Mouse (Mus musculus): ENCODE results near the gene Wasf2. TPM values are rescaled to one million over a fixed set of nuclear protein-coding genes. Genes with fewer than 3 reads are reported as not detected.
"Not testable (repeated sequence)": the region's sequence is repeated elsewhere in the genome, so short reads cannot be mapped to it uniquely, and the experiment has no call there.

Wasf2 gene
- polyA plus RNA-seq, 1 experiment from 2014 or later = 109 TPM

DNA sequence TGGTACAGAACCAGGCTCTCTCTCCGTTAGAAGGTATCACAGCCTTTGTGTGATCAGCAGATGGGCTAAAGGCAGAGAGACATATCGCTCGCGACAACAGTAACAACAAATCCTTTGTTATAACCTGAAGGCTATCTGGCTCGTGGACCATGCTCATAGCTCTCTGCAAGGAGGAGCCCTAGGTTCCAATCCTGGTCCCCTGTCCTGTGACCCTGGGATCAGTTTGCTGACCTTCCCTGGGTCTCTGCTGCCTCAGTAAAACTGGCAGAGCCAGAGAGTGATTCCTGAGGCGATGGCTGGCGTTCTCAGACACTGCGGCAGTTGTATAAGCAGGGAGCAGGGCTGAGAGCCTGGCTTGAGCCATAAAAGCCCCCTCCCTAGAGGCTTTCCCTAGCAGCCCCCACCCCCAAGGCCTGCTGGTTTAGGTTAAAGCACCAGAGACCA, 40.0 kb upstream of the Wasf2 start:
- H3K4me2 ChIP-seq = peak overlapping the region; percentile 36
- H3K9me3 ChIP-seq (replicated peaks) = no peaks in the 10 kb centered on the region
- no peaks in the 10 kb centered on the region for H3K27me3 ChIP-seq
- no peak overlapping the region for H3K4me3 ChIP-seq (replicated peaks)
- H3K4me1 ChIP-seq = peaks cover 91% of the 10 kb centered on the region
- H3K36me3 ChIP-seq = no peaks in the 10 kb centered on the region
- 0 out of 2 replicates have a peak overlapping the region, but pooled peaks have one; percentile 1 for H3K9ac ChIP-seq
- WGBS = 26% methylated on average over 8 of the region's 8 CpGs
- peak overlapping the region; percentile 95 for H3K27ac ChIP-seq
- no peak for ATAC-seq (replicated peaks; ENCODE audit: low FRiP score)

DNA sequence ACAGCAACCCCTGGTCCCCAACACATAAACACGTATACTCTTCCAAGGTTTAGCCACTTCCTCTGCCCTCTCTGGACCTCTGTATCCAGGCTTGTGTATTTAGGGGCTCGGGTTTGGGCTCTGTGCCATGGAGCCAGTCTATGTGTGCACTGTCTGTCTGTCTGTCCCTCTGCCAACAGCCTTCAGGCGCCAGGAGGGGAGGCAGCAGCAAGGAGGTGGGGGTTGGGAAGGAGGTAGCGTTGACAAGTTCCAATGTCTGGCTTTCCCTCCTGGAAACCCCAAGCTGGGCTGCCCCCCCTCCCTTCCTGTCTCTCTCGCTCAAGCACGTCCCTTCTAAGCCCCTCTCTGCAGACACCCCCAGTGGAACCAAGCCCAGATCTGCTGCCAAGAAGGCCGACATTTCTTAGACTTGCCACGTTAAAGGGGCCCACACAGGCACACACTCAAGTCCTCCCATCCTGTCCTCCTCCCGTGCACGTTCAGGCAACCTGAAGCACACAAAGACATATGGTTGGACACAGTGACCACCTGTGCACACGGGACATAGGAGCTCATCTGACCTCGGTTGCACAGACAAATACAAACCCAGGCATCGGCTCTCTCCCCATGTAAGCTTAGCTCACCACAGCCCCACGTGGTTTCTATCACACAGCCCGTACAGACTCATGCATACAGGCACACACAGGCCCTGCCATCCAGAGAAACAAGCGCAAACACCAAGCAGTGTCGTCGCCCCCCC, 39.4 kb upstream of the Wasf2 start:
- 19% methylated on average over 18 of the region's 18 CpGs for WGBS
- H3K36me3 ChIP-seq = no peaks in the 10 kb centered on the region

DNA sequence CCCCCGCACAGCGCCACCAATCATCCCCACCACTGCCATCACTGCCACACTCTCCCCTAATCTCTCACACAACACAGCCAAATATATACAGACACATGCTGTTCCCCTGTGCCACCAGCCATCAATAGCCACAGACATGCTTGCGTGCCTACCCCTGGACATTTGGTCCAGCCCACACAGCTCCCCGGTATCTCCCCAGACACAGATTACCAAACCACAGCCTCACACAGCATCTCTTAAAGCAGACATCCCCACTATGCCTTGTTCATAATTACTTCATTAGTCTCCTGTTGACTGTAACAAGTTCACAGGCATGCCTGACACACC, 38.9 kb upstream of the Wasf2 start:
- Histone ChIP-seq H3K4me3 (replicated peaks) (no peak overlapping the region), H3K27ac (peak overlapping the region; percentile 95), H3K36me3 (no peaks in the 10 kb centered on the region), H3K9ac (no peak overlapping the region), H3K27me3 (no peaks in the 10 kb centered on the region), H3K4me1 (peaks cover 85% of the 10 kb centered on the region), H3K4me2 (no peak overlapping the region), H3K9me3 (replicated peaks) (no peaks in the 10 kb centered on the region)
- ATAC-seq (replicated peaks; ENCODE audit: low FRiP score) = no peak
- 70% methylated on average over 4 of the region's 4 CpGs for WGBS

More for the DNA sequence above, 39.4 kb upstream of the Wasf2 start:
- Histone ChIP-seq H3K27ac (peak overlapping the region; percentile 95), H3K4me3 (replicated peaks) (no peak overlapping the region), H3K9ac (0 out of 2 replicates have a peak overlapping the region, but pooled peaks have one; percentile 1), H3K9me3 (replicated peaks) (no peaks in the 10 kb centered on the region), H3K27me3 (no peaks in the 10 kb centered on the region), H3K4me2 (peak overlapping the region; percentile 36), H3K4me1 (peaks cover 90% of the 10 kb centered on the region)
- ATAC-seq (replicated peaks; ENCODE audit: low FRiP score) = no peak

DNA sequence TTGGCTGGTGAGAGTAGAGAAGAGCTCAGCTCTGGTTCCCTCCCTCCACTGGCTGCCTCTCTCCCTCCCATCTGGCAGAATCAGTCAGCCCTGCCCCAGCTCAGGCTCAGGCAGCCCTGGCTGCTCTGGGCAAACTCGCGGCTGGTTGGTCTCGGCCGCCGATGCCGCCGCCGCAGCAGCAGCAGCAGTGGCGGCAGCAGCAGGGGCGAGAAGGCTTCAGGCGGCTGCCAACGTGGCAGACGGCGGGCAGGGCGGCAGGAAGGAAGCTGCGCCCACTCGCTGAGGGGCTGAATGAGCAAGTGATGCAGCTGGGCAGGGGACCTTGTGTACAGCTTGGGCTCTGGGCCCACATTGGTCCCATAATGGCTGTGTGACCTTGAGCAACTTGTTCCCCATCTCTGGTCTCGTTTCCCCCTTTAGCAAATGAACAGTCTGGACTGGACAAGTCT, 37.8 kb upstream of the Wasf2 start:
- no peaks in the 10 kb centered on the region for H3K36me3 ChIP-seq
- WGBS = 8% methylated on average over 18 of the region's 18 CpGs
- no peaks in the 10 kb centered on the region for H3K27me3 ChIP-seq
- H3K4me3 ChIP-seq (replicated peaks) = 0 out of 2 replicates have a peak overlapping the region, but pooled peaks have one; percentile 16
- H3K4me2 ChIP-seq = peak overlapping the region; percentile 52
- peak overlapping the region; percentile 95 for H3K27ac ChIP-seq
- H3K4me1 ChIP-seq = peaks cover 74% of the 10 kb centered on the region
- peak; percentile 74 for ATAC-seq (replicated peaks; ENCODE audit: low FRiP score)
- no peaks in the 10 kb centered on the region for H3K9me3 ChIP-seq (replicated peaks)
- H3K9ac ChIP-seq = peak overlapping the region; percentile 35; the same call in 1 of the 2 replicates

DNA sequence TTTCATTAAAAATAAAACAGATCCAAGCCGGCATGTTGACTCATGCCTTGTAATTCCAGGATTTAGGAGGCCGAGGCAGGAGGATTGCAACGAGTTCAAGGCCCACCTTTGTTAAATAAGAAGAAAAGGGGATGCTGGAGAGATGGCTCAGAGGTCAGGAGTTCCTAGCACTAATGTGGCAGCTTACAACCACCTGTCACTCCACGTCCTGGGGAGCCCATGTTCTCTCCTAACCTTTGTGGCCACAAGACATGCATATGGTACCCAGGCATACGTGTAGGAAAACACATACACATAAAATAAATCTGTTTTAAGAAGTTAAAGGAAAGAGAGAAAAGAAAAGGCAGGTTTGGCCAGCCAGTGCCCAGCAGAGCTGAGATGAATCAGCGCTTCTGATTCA, 37.2 kb upstream of the Wasf2 start:
- Histone ChIP-seq H3K9me3 (replicated peaks) (no peaks in the 10 kb centered on the region), H3K36me3 (no peaks in the 10 kb centered on the region), H3K4me3 (replicated peaks) (no peak overlapping the region), H3K9ac (no peak overlapping the region), H3K4me1 (peaks cover 69% of the 10 kb centered on the region), H3K27ac (peak overlapping the region; percentile 95), H3K27me3 (no peaks in the 10 kb centered on the region), H3K4me2 (no peak overlapping the region)
- WGBS = 70% methylated on average over 6 of the region's 6 CpGs
- ATAC-seq (replicated peaks; ENCODE audit: low FRiP score) = no peak

DNA sequence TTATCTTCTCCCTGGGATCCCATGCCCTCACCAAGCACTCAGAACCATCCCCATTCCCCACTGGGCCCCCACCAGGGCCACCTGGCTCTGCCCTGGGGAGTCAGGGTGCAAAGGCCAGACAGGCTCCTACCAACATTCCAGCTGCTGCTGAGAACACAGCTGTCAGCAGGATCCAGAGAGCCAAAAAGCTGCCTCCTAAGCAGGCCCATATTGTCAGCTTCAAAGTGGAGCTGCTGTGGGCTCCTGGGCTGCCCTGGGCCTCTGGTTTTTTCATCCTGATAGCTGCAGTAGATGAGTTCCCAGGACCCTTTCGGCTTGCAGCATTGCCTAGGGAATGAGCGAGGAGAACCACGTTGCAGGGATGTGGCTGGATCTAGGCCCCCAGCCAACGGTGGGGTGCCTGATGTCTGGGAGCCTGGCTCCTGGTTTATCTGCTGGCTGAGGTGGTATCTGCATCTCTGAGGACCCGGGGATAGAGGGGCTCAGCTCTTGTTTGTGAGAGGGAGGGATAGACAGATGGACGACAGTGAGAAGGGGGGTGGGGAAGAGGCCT, 36.7 kb upstream of the Wasf2 start:
- Histone ChIP-seq H3K4me2 (peak overlapping the region; percentile 5; the same call in 1 of the 2 replicates), H3K27me3 (no peaks in the 10 kb centered on the region), H3K27ac (peak overlapping the region; percentile 95), H3K4me3 (replicated peaks) (no peak overlapping the region), H3K4me1 (peaks cover 66% of the 10 kb centered on the region), H3K36me3 (no peaks in the 10 kb centered on the region), H3K9ac (peak overlapping the region; percentile 24; the same call in 1 of the 2 replicates), H3K9me3 (replicated peaks) (no peaks in the 10 kb centered on the region)
- 16% methylated on average over 6 of the region's 6 CpGs for WGBS
- no peak for ATAC-seq (replicated peaks; ENCODE audit: low FRiP score)

DNA sequence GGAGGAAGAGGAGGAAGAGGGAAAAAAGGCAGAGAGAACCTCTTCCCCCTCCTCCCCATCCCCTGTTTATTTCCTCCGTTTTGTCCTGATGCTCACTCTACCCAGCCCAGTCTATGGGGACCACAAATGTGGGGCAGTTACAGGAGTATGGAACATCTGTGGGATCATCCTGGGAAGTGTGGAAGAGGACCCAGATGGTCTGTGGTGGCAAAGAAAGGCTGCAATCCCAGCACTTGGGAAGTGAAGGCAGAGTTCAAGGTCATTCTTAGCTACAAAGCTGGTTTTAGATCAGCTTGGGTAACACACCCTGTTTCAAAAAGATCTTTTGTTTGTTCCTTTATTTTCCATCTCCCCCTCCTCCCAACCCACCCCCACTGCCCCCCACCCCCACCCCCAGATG, 36.0 kb upstream of the Wasf2 start:
- H3K36me3 ChIP-seq = no peaks in the 10 kb centered on the region
- H3K4me3 ChIP-seq (replicated peaks) = no peak overlapping the region
- no peak overlapping the region for H3K9ac ChIP-seq
- H3K4me1 ChIP-seq = peaks cover 64% of the 10 kb centered on the region
- no peaks in the 10 kb centered on the region for H3K9me3 ChIP-seq (replicated peaks)
- no peak overlapping the region for H3K4me2 ChIP-seq
- H3K27me3 ChIP-seq = no peaks in the 10 kb centered on the region
- peak overlapping the region; percentile 95 for H3K27ac ChIP-seq
- 47% methylated on average over 1 of the region's 1 CpGs for WGBS
- ATAC-seq (replicated peaks; ENCODE audit: low FRiP score) = no peak

DNA sequence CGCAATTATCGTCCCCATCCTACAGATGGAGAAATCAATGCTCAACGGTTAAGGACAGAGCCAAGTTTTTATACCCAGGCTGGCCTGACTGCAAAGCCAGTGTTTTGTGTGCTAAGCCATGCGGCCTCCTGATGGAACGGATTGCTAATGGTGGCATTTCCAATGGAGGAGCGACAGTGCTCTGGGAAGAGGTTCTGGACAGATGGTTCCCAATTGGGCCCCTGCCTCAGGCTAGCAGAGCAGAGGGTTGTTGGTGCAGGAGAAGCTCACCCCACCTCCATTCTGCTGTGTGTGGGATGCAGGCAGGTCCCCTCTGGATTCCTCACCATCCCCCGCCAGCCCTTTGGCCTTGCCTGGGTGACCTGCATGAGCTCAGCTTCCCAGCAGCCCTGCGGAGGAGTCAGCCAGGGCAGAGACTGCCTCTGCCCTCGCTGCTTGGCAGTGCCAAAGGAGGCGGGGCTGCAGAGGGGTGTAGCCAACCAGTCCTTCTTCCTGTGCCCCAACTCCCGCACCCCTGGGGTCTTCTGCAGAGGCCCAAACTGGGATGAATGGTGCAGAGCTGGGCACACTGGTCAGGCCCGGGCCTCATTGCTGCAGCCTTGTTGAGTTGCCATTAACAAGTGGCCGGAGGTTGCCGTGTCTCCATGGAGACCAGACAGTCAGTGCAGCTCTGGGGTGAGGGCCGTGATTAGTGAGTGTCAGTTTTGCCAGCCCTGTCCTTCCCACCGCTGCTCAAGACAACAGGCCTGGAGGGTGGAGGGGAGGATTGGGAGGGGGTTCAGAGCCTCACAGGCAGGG, 35.2 kb upstream of the Wasf2 start:
- H3K9me3 ChIP-seq (replicated peaks) = no peaks in the 10 kb centered on the region
- peak overlapping the region; percentile 95 for H3K27ac ChIP-seq
- no peaks in the 10 kb centered on the region for H3K27me3 ChIP-seq
- H3K36me3 ChIP-seq = no peaks in the 10 kb centered on the region
- H3K9ac ChIP-seq = peak overlapping the region; percentile 14; the same call in 1 of the 2 replicates
- H3K4me1 ChIP-seq = peaks cover 55% of the 10 kb centered on the region
- H3K4me3 ChIP-seq (replicated peaks) = peak overlapping the region; percentile 19
- H3K4me2 ChIP-seq = peak overlapping the region; percentile 52
- WGBS = 23% methylated on average over 16 of the region's 16 CpGs
- peak; percentile 84 for ATAC-seq (replicated peaks; ENCODE audit: low FRiP score)

DNA sequence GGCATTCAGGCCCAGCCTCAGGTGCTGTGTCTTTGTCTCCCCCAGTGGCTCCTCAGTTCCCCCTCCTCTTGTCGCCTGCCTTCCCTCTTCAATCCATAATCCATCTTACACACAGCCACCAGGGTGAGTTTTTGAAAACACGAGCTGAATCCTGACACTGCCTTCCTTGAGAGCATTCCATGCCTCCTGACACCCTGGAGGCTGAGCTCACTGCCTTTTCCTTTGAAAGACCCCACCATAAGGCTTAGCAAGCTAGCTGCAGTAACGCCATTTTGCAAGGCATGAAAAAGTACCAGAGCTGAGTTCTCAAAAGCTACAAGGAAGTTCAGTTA, 34.6 kb upstream of the Wasf2 start:
- Histone ChIP-seq H3K4me1 (peaks cover 49% of the 10 kb centered on the region), H3K27ac (peak overlapping the region; percentile 95), H3K4me3 (replicated peaks) (peak overlapping the region; percentile 19), H3K9ac (peak overlapping the region; percentile 14; the same call in 1 of the 2 replicates), H3K4me2 (peak overlapping the region; percentile 52)
- H3K36me3 ChIP-seq; H3K9me3 ChIP-seq (replicated peaks); ATAC-seq (replicated peaks; ENCODE audit: low FRiP score); H3K27me3 ChIP-seq: not testable (repeated sequence)
- 19% methylated on average over 3 of the region's 3 CpGs for whole genome bisulfite sequencing

DNA sequence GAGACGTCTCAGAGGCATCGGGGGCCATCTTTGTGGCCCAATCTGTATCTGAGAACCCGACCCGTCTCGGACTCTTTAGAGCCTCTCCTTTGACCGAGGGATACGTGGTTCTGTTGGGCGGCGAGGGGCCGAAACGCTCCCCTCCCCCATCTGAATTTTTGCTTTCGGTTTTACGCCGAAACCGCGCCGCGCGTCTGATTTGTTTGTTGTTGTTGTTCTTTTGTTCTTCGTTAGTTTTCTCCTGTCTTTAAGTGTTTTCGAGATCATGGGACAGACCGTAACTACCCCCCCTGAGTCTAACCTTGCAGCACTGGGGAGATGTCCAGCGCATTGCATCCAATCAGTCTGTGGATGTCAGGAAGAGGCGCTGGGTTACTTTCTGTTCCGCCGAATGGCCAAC, 33.6 kb upstream of the Wasf2 start:
- not testable (repeated sequence) for H3K9ac ChIP-seq; H3K36me3 ChIP-seq; H3K27me3 ChIP-seq; ATAC-seq (replicated peaks; ENCODE audit: low FRiP score); H3K27ac ChIP-seq; H3K4me2 ChIP-seq; H3K9me3 ChIP-seq (replicated peaks)
- peaks cover 40% of the 10 kb centered on the region for H3K4me1 ChIP-seq
- peak overlapping the region; percentile 37 for H3K4me3 ChIP-seq (replicated peaks)
- WGBS = 2% methylated on average over 16 of the region's 26 CpGs

DNA sequence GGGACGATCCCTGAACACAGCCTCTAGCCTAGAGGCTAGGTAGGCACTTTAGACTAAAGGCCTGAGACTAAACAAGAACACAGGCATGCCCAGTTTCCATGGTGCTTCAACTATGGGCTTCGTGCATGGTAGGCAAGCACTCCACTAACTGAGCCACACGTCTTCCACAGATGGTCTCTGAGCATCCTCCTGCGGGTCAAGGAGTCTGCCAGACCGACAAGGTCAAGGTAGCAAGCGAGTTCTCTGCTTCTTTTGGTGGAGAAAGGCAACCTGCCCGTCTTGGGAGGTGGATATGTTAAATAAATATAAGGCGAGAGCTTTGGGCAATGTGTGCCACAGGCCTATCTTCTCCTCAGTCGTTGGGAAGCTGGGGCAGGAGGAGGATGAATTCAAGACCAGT, 28.6 kb upstream of the Wasf2 start:
- 77% methylated on average over 9 of the region's 9 CpGs for WGBS
- Histone ChIP-seq H3K9me3 (replicated peaks) (no peaks in the 10 kb centered on the region), H3K9ac (no peak overlapping the region), H3K27ac (no peak overlapping the region), H3K27me3 (no peaks in the 10 kb centered on the region), H3K4me1 (peaks cover 24% of the 10 kb centered on the region), H3K36me3 (peaks cover 2% of the 10 kb centered on the region; the same call in 1 of the 2 replicates), H3K4me3 (replicated peaks) (no peak overlapping the region), H3K4me2 (no peak overlapping the region)
- ATAC-seq (replicated peaks; ENCODE audit: low FRiP score) = no peak

All from kidney, embryonic 15.5 days (tissue).